Mouse (Mus musculus): ENCODE data around the gene Smarca2. TPM values are rescaled to one million over a fixed set of nuclear protein-coding genes. Genes with fewer than 3 reads are reported as not detected.

The Smarca2 gene
- polyA plus RNA-seq, 1 experiment from 2014 or later: 6.7 TPM

- Histone ChIP-seq H3K4me1 (ENCODE audit: insufficient read depth) (peaks cover 31% of the 10 kb centered on the region), H3K4me3 (ENCODE audit: low read depth, low read length) (no peak overlapping the region), H3K4me2 (ENCODE audit: low read depth, low read length) (no peak overlapping the region), H3K9ac (replicated peaks) (no peak overlapping the region), H3K9me3 (ENCODE audit: low read length) (no peaks in the 10 kb centered on the region), H3K27me3 (ENCODE audit: insufficient read depth, low read length) (peaks cover 3% of the 10 kb centered on the region; the same call in 1 of the 2 replicates), H3K27ac (ENCODE audit: low read depth) (no peak overlapping the region), H3K36me3 (replicated peaks; ENCODE audit: insufficient read depth, low read length) (no peaks in the 10 kb centered on the region)
- ATAC-seq: no peak
- WGBS (ENCODE audit: insufficient replicate concordance): 51% methylated on average over 2 of the region's 2 CpGs
- DNase-seq: no peak
- TF ChIP-seq CTCF (IDR thresholded peaks at IDR 0.05; ENCODE audit: low read depth) (no peak), EP300 (IDR thresholded peaks at IDR 0.05; ENCODE audit: low read depth) (no peak)
These were observed 4.8 kb downstream of the Smarca2 start for GRCm38 (mm10) chr19:26609637-26610036.

GRCm38 (mm10) chr19:26612995-26613394 lies 8.1 kb downstream of the Smarca2 start:
- H3K4me3 ChIP-seq (ENCODE audit: low read depth, low read length): no peak overlapping the region
- H3K9me3 ChIP-seq (ENCODE audit: low read length): no peaks in the 10 kb centered on the region
- peaks cover 16% of the 10 kb centered on the region for H3K4me1 ChIP-seq (ENCODE audit: insufficient read depth)
- peak; percentile 29 for DNase-seq
- H3K27me3 ChIP-seq (ENCODE audit: insufficient read depth, low read length): peaks cover under 1% of the 10 kb centered on the region; the same call in 1 of the 2 replicates
- ATAC-seq: peak; percentile 78
- no peak overlapping the region; the same call in 1 of the 2 replicates for H3K27ac ChIP-seq (ENCODE audit: low read depth)
- no peaks in the 10 kb centered on the region for H3K36me3 ChIP-seq (replicated peaks; ENCODE audit: insufficient read depth, low read length)
- WGBS (ENCODE audit: insufficient replicate concordance): 29% methylated on average over 4 of the region's 4 CpGs
- H3K4me2 ChIP-seq (ENCODE audit: low read depth, low read length): 0 out of 2 replicates have a peak overlapping the region, but pooled peaks have one; percentile 20
- H3K9ac ChIP-seq (replicated peaks): no peak overlapping the region
- TF ChIP-seq EP300 (IDR thresholded peaks at IDR 0.05; ENCODE audit: low read depth): no peak
- TF ChIP-seq CTCF (IDR thresholded peaks at IDR 0.05; ENCODE audit: low read depth): no peak

- Histone ChIP-seq H3K9ac (replicated peaks) (no peak overlapping the region), H3K27ac (ENCODE audit: low read depth) (peak overlapping the region; percentile 16; the same call in 1 of the 2 replicates), H3K9me3 (ENCODE audit: low read length) (no peaks in the 10 kb centered on the region), H3K27me3 (ENCODE audit: insufficient read depth, low read length) (no peaks in the 10 kb centered on the region), H3K4me2 (ENCODE audit: low read depth, low read length) (0 out of 2 replicates have a peak overlapping the region, but pooled peaks have one; percentile 20), H3K4me1 (ENCODE audit: insufficient read depth) (0 out of 2 replicates have a peak, but pooled peaks cover 11% of the 10 kb centered on the region), H3K4me3 (ENCODE audit: low read depth, low read length) (no peak overlapping the region), H3K36me3 (replicated peaks; ENCODE audit: insufficient read depth, low read length) (no peaks in the 10 kb centered on the region)
- 46% methylated on average over 5 of the region's 5 CpGs for WGBS (ENCODE audit: insufficient replicate concordance)
- ATAC-seq: no peak
- DNase-seq: no peak
- TF ChIP-seq CTCF (IDR thresholded peaks at IDR 0.05; ENCODE audit: low read depth) (no peak), EP300 (IDR thresholded peaks at IDR 0.05; ENCODE audit: low read depth) (no peak)
These were observed 8.8 kb downstream of the Smarca2 start for GRCm38 (mm10) chr19:26613665-26614064.

- Histone ChIP-seq H3K9ac (replicated peaks) (no peak overlapping the region), H3K4me3 (ENCODE audit: low read depth, low read length) (no peak overlapping the region), H3K27ac (ENCODE audit: low read depth) (no peak overlapping the region), H3K4me1 (ENCODE audit: insufficient read depth) (0 out of 2 replicates have a peak, but pooled peaks cover 11% of the 10 kb centered on the region), H3K27me3 (ENCODE audit: insufficient read depth, low read length) (no peaks in the 10 kb centered on the region), H3K36me3 (replicated peaks; ENCODE audit: insufficient read depth, low read length) (no peaks in the 10 kb centered on the region; the same call in 1 of the 2 replicates), H3K4me2 (ENCODE audit: low read depth, low read length) (no peak overlapping the region), H3K9me3 (ENCODE audit: low read length) (no peaks in the 10 kb centered on the region)
- no peak for TF ChIP-seq EP300 (IDR thresholded peaks at IDR 0.05; ENCODE audit: low read depth)
- TF ChIP-seq CTCF (IDR thresholded peaks at IDR 0.05; ENCODE audit: low read depth): no peak
- no peak for DNase-seq
- WGBS (ENCODE audit: insufficient replicate concordance): 61% methylated on average over 1 of the region's 1 CpGs
- ATAC-seq: no peak
These were observed 11.4 kb downstream of the Smarca2 start for GRCm38 (mm10) chr19:26616271-26616670.

- Histone ChIP-seq H3K36me3 (replicated peaks; ENCODE audit: insufficient read depth, low read length) (no peaks in the 10 kb centered on the region; the same call in 1 of the 2 replicates), H3K9me3 (ENCODE audit: low read length) (no peaks in the 10 kb centered on the region), H3K4me1 (ENCODE audit: insufficient read depth) (0 out of 2 replicates have a peak, but pooled peaks cover 11% of the 10 kb centered on the region), H3K4me3 (ENCODE audit: low read depth, low read length) (no peak overlapping the region), H3K27me3 (ENCODE audit: insufficient read depth, low read length) (no peaks in the 10 kb centered on the region), H3K4me2 (ENCODE audit: low read depth, low read length) (no peak overlapping the region), H3K9ac (replicated peaks) (no peak overlapping the region), H3K27ac (ENCODE audit: low read depth) (no peak overlapping the region)
- ATAC-seq (no peak), DNase-seq (no peak)
- 76% methylated on average over 5 of the region's 5 CpGs for WGBS (ENCODE audit: insufficient replicate concordance)
- TF ChIP-seq EP300 (IDR thresholded peaks at IDR 0.05; ENCODE audit: low read depth): no peak
- no peak for TF ChIP-seq CTCF (IDR thresholded peaks at IDR 0.05; ENCODE audit: low read depth)
These were observed 12.4 kb downstream of the Smarca2 start for GRCm38 (mm10) chr19:26617287-26617686.

- no peak for ATAC-seq
These were observed 25.9 kb downstream of the Smarca2 start for GRCm38 (mm10) chr19:26630712-26631235.

More at GRCm38 (mm10) chr19:26630712-26631235, 25.9 kb downstream of the Smarca2 start:
- H3K9ac ChIP-seq (replicated peaks): no peak overlapping the region
- no peak overlapping the region for H3K4me2 ChIP-seq (ENCODE audit: low read depth, low read length)
- H3K4me1 ChIP-seq (ENCODE audit: insufficient read depth): no peaks in the 10 kb centered on the region
- no peaks in the 10 kb centered on the region for H3K9me3 ChIP-seq (ENCODE audit: low read length)
- no peak overlapping the region for H3K27ac ChIP-seq (ENCODE audit: low read depth)
- H3K27me3 ChIP-seq (ENCODE audit: insufficient read depth, low read length): no peaks in the 10 kb centered on the region
- no peak for DNase-seq
- H3K4me3 ChIP-seq (ENCODE audit: low read depth, low read length): no peak overlapping the region
- H3K36me3 ChIP-seq (replicated peaks; ENCODE audit: insufficient read depth, low read length): peaks cover 8% of the 10 kb centered on the region; the same call in 1 of the 2 replicates
- WGBS (ENCODE audit: insufficient replicate concordance): 71% methylated on average over 8 of the region's 8 CpGs
- TF ChIP-seq CTCF (IDR thresholded peaks at IDR 0.05; ENCODE audit: low read depth): no peak
- no peak for TF ChIP-seq EP300 (IDR thresholded peaks at IDR 0.05; ENCODE audit: low read depth)
